Mouse (Mus musculus) A20 (cell line): ENCODE measurements around the gene Uqcrc1.

Source experiments
- DNase-seq: peaks from one replicate; pipeline ENCODE4 v3.0.0-alpha.2; 2011; ENCODE audit warnings: low read depth, low spot score

Uqcrc1 gene

GRCm38 (mm10) chr9:108936418-108937364 lies at the start of gene Uqcrc1:
Gene Uqcrc1 (plus strand): TSS chr9:108936633.
- peak; percentile 99 for DNase-seq

GRCm38 (mm10) chr9:108912308-108912707 lies 24.1 kb upstream of the Uqcrc1 start:
- no peak for DNase-seq

- DNase-seq: no peak
Observed at GRCm38 (mm10) chr9:108913161-108913560, 23.3 kb upstream of the Uqcrc1 start.

- no peak for DNase-seq
Observed at GRCm38 (mm10) chr9:108913621-108914020, 22.8 kb upstream of the Uqcrc1 start.

- no peak for DNase-seq
Observed at GRCm38 (mm10) chr9:108914491-108914890, 21.9 kb upstream of the Uqcrc1 start, which contains the start of gene Tmem89. Gene Tmem89 (plus strand): TSS chr9:108914619.

GRCm38 (mm10) chr9:108925897-108926296 lies 10.5 kb upstream of the Uqcrc1 start:
- DNase-seq: no peak

GRCm38 (mm10) chr9:108928424-108928823 lies 8.0 kb upstream of the Uqcrc1 start:
- DNase-seq: no peak

- no peak for DNase-seq
Observed at GRCm38 (mm10) chr9:108935991-108936390, 442 bp upstream of the Uqcrc1 start.

GRCm38 (mm10) chr9:108945111-108945510 lies 8.7 kb downstream of the Uqcrc1 start:
- DNase-seq: no peak

GRCm38 (mm10) chr9:108945608-108946007 lies 9.2 kb downstream of the Uqcrc1 start:
- no peak for DNase-seq

GRCm38 (mm10) chr9:108949231-108949966 lies 13.0 kb downstream of the Uqcrc1 start:
- DNase-seq: no peak

GRCm38 (mm10) chr9:108949967-108950728 lies 13.7 kb downstream of the Uqcrc1 start:
- no peak for DNase-seq

- DNase-seq: no peak
Observed at GRCm38 (mm10) chr9:108953081-108953636, 16.7 kb downstream of the Uqcrc1 start, which contains the start of gene Col7a1. Gene Col7a1 (plus strand): TSS chr9:108953586.

- DNase-seq: no peak
Observed at GRCm38 (mm10) chr9:108955241-108955640, 18.8 kb downstream of the Uqcrc1 start.

- DNase-seq: no peak
Observed at GRCm38 (mm10) chr9:108955846-108956245, 19.4 kb downstream of the Uqcrc1 start.

GRCm38 (mm10) chr9:108963577-108963976 lies 27.1 kb downstream of the Uqcrc1 start:
- DNase-seq: no peak

- no peak for DNase-seq
Observed at GRCm38 (mm10) chr9:108964338-108964737, 27.9 kb downstream of the Uqcrc1 start.

- DNase-seq: no peak
Observed at GRCm38 (mm10) chr9:108970623-108971022, 34.2 kb downstream of the Uqcrc1 start.

GRCm38 (mm10) chr9:108976483-108976882 lies 40.0 kb downstream of the Uqcrc1 start:
- DNase-seq: no peak

- DNase-seq: no peak
Observed at GRCm38 (mm10) chr9:108977966-108978365, 41.5 kb downstream of the Uqcrc1 start.

GRCm38 (mm10) chr9:108982498-108982897 lies 46.1 kb downstream of the Uqcrc1 start:
- no peak for DNase-seq
